In the genomic region with DNA sequence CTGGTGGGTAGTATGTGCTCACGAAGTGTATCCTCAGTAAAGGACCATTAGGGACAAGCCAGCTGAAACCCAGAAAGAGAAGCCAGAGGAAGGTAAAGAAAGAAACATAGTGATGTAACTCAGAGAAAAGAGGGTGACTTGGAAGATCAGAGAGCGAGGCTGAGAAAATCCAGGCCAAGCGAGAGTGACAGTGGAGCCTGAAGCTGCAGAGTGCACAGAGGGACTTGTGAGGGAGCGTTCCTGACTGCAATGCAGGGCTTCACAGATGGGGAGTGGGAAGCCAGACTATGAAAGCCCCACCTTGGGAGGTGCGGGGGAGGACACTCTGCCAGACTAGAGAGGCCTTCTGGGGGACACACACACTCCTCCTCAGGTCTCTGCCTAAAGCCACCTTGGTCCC, we compare ENCODE assay signal across 17 mouse cellular contexts. TPM values are rescaled to one million over a fixed set of nuclear protein-coding genes. Genes with fewer than 3 reads are reported as not detected.
"Had no signal": no experiment of that assay in that cellular context is flagged by ENCODE, and none has a peak within 500 bp of the region (broad histone marks: within the 10 kb centered on the region; RNA-seq: fewer than 3 reads in every experiment).

No protein-coding gene starts in this region.

- H3K27me3 ChIP-seq: limb, embryonic 13.5 days; midbrain, embryonic 13.5 days; neural tube, embryonic 15.5 days had no signal

- H3K36me3 ChIP-seq: limb, embryonic 13.5 days; midbrain, embryonic 13.5 days; neural tube, embryonic 15.5 days had no signal

- H3K27ac ChIP-seq: limb, embryonic 13.5 days; liver, embryonic 14.5 days; midbrain, embryonic 13.5 days; neural tube, embryonic 15.5 days had no signal

- DNase-seq: kidney, postnatal 14 days; left cerebral cortex, postnatal 4 days; lung, adult 18-20 months; right cerebral cortex, adult 18-20 months; right cerebral cortex, postnatal 25 days; thymus, adult 18-20 months; thymus, postnatal 14 days had no signal

- H3K9me3 ChIP-seq: limb, embryonic 13.5 days; midbrain, embryonic 13.5 days; neural tube, embryonic 15.5 days had no signal

- H3K4me1 ChIP-seq: midbrain, embryonic 13.5 days; neural tube, embryonic 15.5 days had no signal

- ATAC-seq: midbrain, embryonic 13.5 days had no signal

- H3K4me3 ChIP-seq: limb, embryonic 13.5 days; midbrain, embryonic 13.5 days; neural tube, embryonic 15.5 days had no signal

- H3K4me2 ChIP-seq: limb, embryonic 13.5 days; midbrain, embryonic 13.5 days; neural tube, embryonic 15.5 days had no signal

- H3K9ac ChIP-seq: limb, embryonic 13.5 days; liver, embryonic 14.5 days; midbrain, embryonic 13.5 days; neural tube, embryonic 15.5 days had no signal

RNA-seq across cellular contexts. Expression of gene Cd19, which starts 43.5 kb away (rescaled TPM):
- total RNA-seq: layer of hippocampus, adult 8-10 months; layer of hippocampus, postnatal 14 days; left cerebral cortex, adult 18-20 months; left cerebral cortex, postnatal 10 days; midbrain, postnatal 0 days had no signal
- polyA plus RNA-seq: limb, embryonic 13.5 days; midbrain, embryonic 13.5 days; neural tube, embryonic 11.5 days had no signal
